Mouse (Mus musculus) lung, adult 2 months (tissue): ENCODE measurements around the gene Atg101.

Experiments used
- CTCF ChIP-seq: fragments of 200-500 bp; IDR thresholded peaks from 2 replicates; pipeline ENCODE4 v1.5.1; 2011; ENCODE audit warnings: mild to moderate bottlenecking, low read length, control low read depth; ENCODE audit not compliant: insufficient read depth
- POLR2A ChIP-seq: fragments of 200-500 bp; IDR thresholded peaks from 2 replicates; pipeline ENCODE4 v1.6.1; 2011; ENCODE audit warnings: low read depth, mild to moderate bottlenecking, control low read depth, low read length, borderline replicate concordance; ENCODE audit errors: extremely low read depth

GRCm38 (mm10) chr15:101320010-101320617 is 36.0 kb downstream of the Atg101 start:
- TF ChIP-seq POLR2A: no peak
- no peak for TF ChIP-seq CTCF
